Mouse (Mus musculus): ENCODE results near the gene Tmem212.

DNA sequence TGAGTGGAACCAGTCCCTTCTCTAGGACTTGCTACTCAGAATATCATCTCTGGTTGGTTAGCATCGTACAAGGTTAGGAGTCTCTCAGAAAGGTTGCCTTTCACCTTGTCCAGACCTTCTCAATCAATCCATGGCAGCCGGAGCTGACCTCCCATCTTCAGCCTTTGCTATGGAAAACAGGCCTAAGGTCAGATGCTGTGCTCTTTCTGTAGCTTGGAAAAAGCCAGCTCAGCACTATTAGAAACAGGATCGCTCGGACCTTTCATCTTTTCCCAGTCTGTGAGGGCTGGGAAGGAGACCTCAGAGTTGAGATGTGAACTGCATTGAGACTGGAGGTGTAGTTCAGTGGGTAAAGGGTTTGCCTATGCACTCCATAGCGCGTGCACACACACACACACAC, 10.6 kb downstream of the Tmem212 start:
- no peak for TF ChIP-seq CTCF (IDR thresholded peaks at IDR 0.05; ENCODE audit: borderline replicate concordance, insufficient read depth, low read depth, low read length)
- no peak for TF ChIP-seq POLR2A (IDR thresholded peaks at IDR 0.05; ENCODE audit: borderline replicate concordance, insufficient read depth, low read length)

All from cerebellum, adult 2 months (tissue).